Mouse (Mus musculus): ENCODE results near the gene Ccnf. TPM values are rescaled to one million over a fixed set of nuclear protein-coding genes. Genes with fewer than 3 reads are reported as not detected.

Gene Ccnf
- polyA plus RNA-seq, 1 experiment, result not detected

- H3K27ac ChIP-seq (ENCODE audit: insufficient read depth, low read depth, low read length), result no peak overlapping the region
- 98% methylated on average over 1 of the region's 1 CpGs for WGBS
- no peaks in the 10 kb centered on the region for H3K4me1 ChIP-seq (ENCODE audit: control insufficient read depth, insufficient read depth, low read length)
- H3K4me3 ChIP-seq (ENCODE audit: insufficient read depth, low read depth, low read length), result no peak overlapping the region
- no peak for TF ChIP-seq POLR2A (IDR thresholded peaks at IDR 0.05; ENCODE audit: insufficient read depth, low read depth, low read length)
- no peak for TF ChIP-seq CTCF (IDR thresholded peaks at IDR 0.05; ENCODE audit: insufficient read depth, low read depth, low read length)
Measured at GRCm38 (mm10) chr17:24236479-24236878, 14.8 kb downstream of the Ccnf start.

DNA sequence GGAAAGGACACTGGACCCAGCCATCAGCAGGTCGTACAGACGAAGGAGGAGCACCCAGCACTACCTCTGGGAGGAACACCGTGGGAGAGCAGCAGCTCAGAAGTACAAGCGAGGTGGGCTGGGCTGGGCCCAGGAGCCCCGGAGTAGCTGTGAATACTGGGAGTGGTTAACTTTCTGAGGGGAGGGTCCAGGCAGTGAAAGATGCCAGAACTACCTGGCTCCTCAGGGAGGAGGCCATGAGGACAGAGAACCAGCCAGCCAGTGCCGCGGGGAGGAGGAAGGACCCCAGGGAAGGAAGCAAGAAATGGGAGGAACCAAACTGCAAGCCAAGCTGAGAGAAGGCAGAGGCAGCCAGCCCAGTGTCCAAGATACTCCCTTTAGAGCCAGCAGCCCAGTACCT is 23.3 kb downstream of the Ccnf start:
- WGBS, result 90% methylated on average over 7 of the region's 7 CpGs
- TF ChIP-seq POLR2A (IDR thresholded peaks at IDR 0.05; ENCODE audit: insufficient read depth, low read depth, low read length), result no peak
- no peak for TF ChIP-seq CTCF (IDR thresholded peaks at IDR 0.05; ENCODE audit: insufficient read depth, low read depth, low read length)
- H3K27ac ChIP-seq (ENCODE audit: insufficient read depth, low read depth, low read length), result no peak overlapping the region
- H3K4me3 ChIP-seq (ENCODE audit: insufficient read depth, low read depth, low read length), result no peak overlapping the region
- no peaks in the 10 kb centered on the region for H3K4me1 ChIP-seq (ENCODE audit: control insufficient read depth, insufficient read depth, low read length)

GRCm38 (mm10) chr17:24226721-24227120 is 24.6 kb downstream of the Ccnf start:
- WGBS, result 86% methylated on average over 8 of the region's 8 CpGs
- no peaks in the 10 kb centered on the region for H3K4me1 ChIP-seq (ENCODE audit: control insufficient read depth, insufficient read depth, low read length)
- H3K27ac ChIP-seq (ENCODE audit: insufficient read depth, low read depth, low read length), result no peak overlapping the region
- no peak for TF ChIP-seq POLR2A (IDR thresholded peaks at IDR 0.05; ENCODE audit: insufficient read depth, low read depth, low read length)
- TF ChIP-seq CTCF (IDR thresholded peaks at IDR 0.05; ENCODE audit: insufficient read depth, low read depth, low read length), result no peak
- H3K4me3 ChIP-seq (ENCODE audit: insufficient read depth, low read depth, low read length), result no peak overlapping the region

GRCm38 (mm10) chr17:24225851-24226250 is 25.4 kb downstream of the Ccnf start:
- 92% methylated on average over 5 of the region's 5 CpGs for WGBS
- 0 out of 2 replicates have a peak, but pooled peaks cover 2% of the 10 kb centered on the region for H3K4me1 ChIP-seq (ENCODE audit: control insufficient read depth, insufficient read depth, low read length)
- TF ChIP-seq POLR2A (IDR thresholded peaks at IDR 0.05; ENCODE audit: insufficient read depth, low read depth, low read length), result no peak
- TF ChIP-seq CTCF (IDR thresholded peaks at IDR 0.05; ENCODE audit: insufficient read depth, low read depth, low read length), result no peak
- H3K4me3 ChIP-seq (ENCODE audit: insufficient read depth, low read depth, low read length), result no peak overlapping the region
- no peak overlapping the region for H3K27ac ChIP-seq (ENCODE audit: insufficient read depth, low read depth, low read length)

GRCm38 (mm10) chr17:24224741-24225140 is 26.5 kb downstream of the Ccnf start:
- 88% methylated on average over 10 of the region's 10 CpGs for WGBS
- Histone ChIP-seq H3K4me3 (ENCODE audit: insufficient read depth, low read depth, low read length) (no peak overlapping the region), H3K27ac (ENCODE audit: insufficient read depth, low read depth, low read length) (no peak overlapping the region), H3K4me1 (ENCODE audit: control insufficient read depth, insufficient read depth, low read length) (peaks cover 6% of the 10 kb centered on the region)
- TF ChIP-seq POLR2A (IDR thresholded peaks at IDR 0.05; ENCODE audit: insufficient read depth, low read depth, low read length) (no peak), CTCF (IDR thresholded peaks at IDR 0.05; ENCODE audit: insufficient read depth, low read depth, low read length) (no peak)

DNA sequence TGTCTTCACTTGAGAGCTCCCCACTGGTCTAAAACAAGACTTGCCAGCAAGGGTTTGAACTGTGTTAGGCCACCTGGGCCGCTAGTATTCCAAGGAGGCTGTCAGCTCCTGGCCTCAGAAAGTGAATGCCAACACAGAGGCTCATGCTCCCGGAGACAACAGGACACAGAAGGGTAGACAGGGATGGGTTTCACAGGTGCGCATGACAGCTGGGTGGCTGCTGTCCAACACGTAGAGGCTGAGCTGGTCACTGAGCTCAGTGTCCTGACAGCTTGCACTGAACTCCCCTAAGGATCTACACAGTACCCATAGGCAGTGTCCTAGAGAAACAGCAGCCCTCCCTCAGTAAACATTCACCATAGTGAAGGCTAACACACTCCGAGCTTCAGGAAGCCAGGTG is 27.8 kb downstream of the Ccnf start:
- H3K27ac ChIP-seq (ENCODE audit: insufficient read depth, low read depth, low read length), result no peak overlapping the region
- TF ChIP-seq CTCF (IDR thresholded peaks at IDR 0.05; ENCODE audit: insufficient read depth, low read depth, low read length), result no peak
- 96% methylated on average over 5 of the region's 5 CpGs for WGBS
- H3K4me3 ChIP-seq (ENCODE audit: insufficient read depth, low read depth, low read length), result no peak overlapping the region
- peaks cover 10% of the 10 kb centered on the region for H3K4me1 ChIP-seq (ENCODE audit: control insufficient read depth, insufficient read depth, low read length)

DNA sequence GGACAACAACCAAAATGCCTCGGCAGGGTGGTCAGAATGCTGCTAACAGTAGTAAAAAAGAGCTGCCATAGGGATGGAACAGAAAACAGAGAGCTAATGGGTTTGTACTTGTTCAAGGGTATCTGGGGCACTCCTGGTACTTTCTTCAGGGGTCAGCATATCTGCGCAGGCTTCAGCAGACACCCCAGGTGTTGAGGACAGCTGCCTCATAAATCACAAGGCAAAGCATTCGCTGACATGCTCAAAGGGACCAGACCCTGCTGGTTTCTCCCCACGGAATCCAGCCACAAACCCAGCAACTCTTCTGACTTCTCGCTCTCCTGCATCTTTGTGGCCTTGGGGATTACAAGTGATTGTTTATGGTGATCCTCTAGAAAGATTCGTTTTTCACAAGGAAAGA is 28.6 kb downstream of the Ccnf start:
- peaks cover 10% of the 10 kb centered on the region for H3K4me1 ChIP-seq (ENCODE audit: control insufficient read depth, insufficient read depth, low read length)
- H3K27ac ChIP-seq (ENCODE audit: insufficient read depth, low read depth, low read length), result no peak overlapping the region
- no peak for TF ChIP-seq POLR2A (IDR thresholded peaks at IDR 0.05; ENCODE audit: insufficient read depth, low read depth, low read length)
- no peak for TF ChIP-seq CTCF (IDR thresholded peaks at IDR 0.05; ENCODE audit: insufficient read depth, low read depth, low read length)
- WGBS, result 85% methylated on average over 6 of the region's 6 CpGs
- no peak overlapping the region for H3K4me3 ChIP-seq (ENCODE audit: insufficient read depth, low read depth, low read length)

- TF ChIP-seq CTCF (IDR thresholded peaks at IDR 0.05; ENCODE audit: insufficient read depth, low read depth, low read length), result no peak
- Histone ChIP-seq H3K4me3 (ENCODE audit: insufficient read depth, low read depth, low read length) (peak within 1 kb of the TSS; percentile 88), H3K27ac (ENCODE audit: insufficient read depth, low read depth, low read length) (peak within 1 kb of the TSS; percentile 27), H3K4me1 (ENCODE audit: control insufficient read depth, insufficient read depth, low read length) (peaks cover 10% of the 10 kb centered on the region)
- WGBS, result 6% methylated on average over 41 of the region's 41 CpGs
Measured at GRCm38 (mm10) chr17:24220435-24221411, 30.6 kb downstream of the Ccnf start, which contains the start of gene Tedc2. Gene Tedc2 (minus strand): TSS chr17:24220851.

DNA sequence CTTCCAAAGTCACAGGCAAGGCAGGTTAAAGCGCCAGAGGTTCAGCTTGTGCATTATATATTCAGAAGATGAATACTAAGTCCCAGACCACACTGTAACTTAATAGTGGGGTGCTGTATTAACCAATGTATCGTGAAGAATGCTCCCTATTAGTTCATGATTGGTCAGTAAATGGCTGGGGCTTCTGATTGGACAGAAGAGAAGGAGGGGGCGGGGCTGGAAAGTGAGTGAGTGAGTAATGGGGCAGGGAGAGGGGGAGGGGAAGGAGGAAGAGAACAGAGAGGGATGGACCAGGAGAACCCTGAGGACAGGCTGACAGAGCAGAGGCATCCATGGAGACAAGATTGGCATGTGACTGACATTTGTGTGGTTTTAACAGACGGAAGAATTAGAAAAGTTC is 34.4 kb downstream of the Ccnf start:
- H3K4me3 ChIP-seq (ENCODE audit: insufficient read depth, low read depth, low read length), result no peak overlapping the region
- H3K27ac ChIP-seq (ENCODE audit: insufficient read depth, low read depth, low read length), result no peak overlapping the region
- TF ChIP-seq CTCF (IDR thresholded peaks at IDR 0.05; ENCODE audit: insufficient read depth, low read depth, low read length) (no peak), POLR2A (IDR thresholded peaks at IDR 0.05; ENCODE audit: insufficient read depth, low read depth, low read length) (no peak)
- peaks cover 14% of the 10 kb centered on the region for H3K4me1 ChIP-seq (ENCODE audit: control insufficient read depth, insufficient read depth, low read length)
- WGBS, result 76% methylated on average over 4 of the region's 4 CpGs
